Mouse (Mus musculus): ENCODE measurements around the gene Slc27a1. TPM values are rescaled to one million over a fixed set of nuclear protein-coding genes. Genes with fewer than 3 reads are reported as not detected.
A peak's percentile ranks its signal among the peaks of the same experiment; 100 is the strongest.

Slc27a1 gene
- polyA plus RNA-seq, 1 experiment from 2014 or later: 50.5 TPM

DNA sequence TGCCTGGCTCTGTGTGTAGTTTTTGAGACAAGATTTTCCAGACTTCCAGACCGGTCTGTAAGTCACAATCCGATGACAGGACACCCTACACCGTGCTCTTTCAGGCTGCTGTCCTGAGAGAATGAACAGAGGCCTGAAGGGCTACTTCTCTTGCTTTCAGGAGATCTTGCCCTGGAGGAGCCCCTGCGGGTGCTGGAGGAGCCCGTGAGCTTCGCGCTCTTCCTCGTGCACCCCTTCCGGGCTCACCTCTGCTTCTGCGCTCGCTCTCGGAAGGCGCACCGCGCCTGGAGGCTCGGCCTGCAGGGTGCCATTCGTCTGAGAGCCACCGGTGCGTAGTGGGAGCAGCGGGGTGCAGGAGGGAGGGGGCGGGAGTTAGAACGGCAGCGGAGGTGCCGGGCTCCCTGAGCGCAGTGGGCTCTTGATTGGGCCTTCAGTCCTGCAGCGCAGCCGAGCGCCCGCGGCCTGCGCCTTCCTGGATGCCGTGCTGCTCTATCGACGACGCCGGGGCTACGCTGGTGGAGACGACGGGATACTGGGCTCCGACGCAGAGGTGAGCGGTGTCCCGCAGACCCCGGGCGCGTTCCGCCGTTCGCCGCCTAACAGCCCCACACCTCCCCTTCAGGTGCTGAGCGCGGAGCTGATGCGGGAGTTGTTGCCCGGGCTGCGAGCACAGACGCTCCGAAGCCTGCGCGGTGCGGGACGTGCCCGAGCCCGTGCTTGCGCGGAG lies 33.4 kb downstream of the Slc27a1 start:
- Histone ChIP-seq H3K27me3 (ENCODE audit: insufficient read depth, low read length) (peaks cover 8% of the 10 kb centered on the region; the same call in 1 of the 2 replicates), H3K9ac (ENCODE audit: low read depth, low read length) (peak overlapping the region; percentile 32; the same call in 1 of the 2 replicates), H3K4me2 (ENCODE audit: low read length) (peak overlapping the region; percentile 57), H3K4me3 (replicated peaks; ENCODE audit: low read depth, low read length) (peak overlapping the region; percentile 26), H3K27ac (no peak overlapping the region), H3K4me1 (replicated peaks; ENCODE audit: insufficient read depth, low read length) (peaks cover 16% of the 10 kb centered on the region), H3K9me3 (replicated peaks; ENCODE audit: low read length) (no peaks in the 10 kb centered on the region), H3K36me3 (ENCODE audit: insufficient read depth, low read length) (no peaks in the 10 kb centered on the region)
- TF ChIP-seq CTCF (IDR thresholded peaks at IDR 0.05; ENCODE audit: low read depth): no peak
- peak; percentile 3; the same call in 1 of the 2 replicates for ATAC-seq (replicated peaks; ENCODE audit: low FRiP score, low read depth)
- 3% methylated on average over 65 of the region's 65 CpGs for WGBS
- DNase-seq (ENCODE audit: low spot score): no peak

DNA sequence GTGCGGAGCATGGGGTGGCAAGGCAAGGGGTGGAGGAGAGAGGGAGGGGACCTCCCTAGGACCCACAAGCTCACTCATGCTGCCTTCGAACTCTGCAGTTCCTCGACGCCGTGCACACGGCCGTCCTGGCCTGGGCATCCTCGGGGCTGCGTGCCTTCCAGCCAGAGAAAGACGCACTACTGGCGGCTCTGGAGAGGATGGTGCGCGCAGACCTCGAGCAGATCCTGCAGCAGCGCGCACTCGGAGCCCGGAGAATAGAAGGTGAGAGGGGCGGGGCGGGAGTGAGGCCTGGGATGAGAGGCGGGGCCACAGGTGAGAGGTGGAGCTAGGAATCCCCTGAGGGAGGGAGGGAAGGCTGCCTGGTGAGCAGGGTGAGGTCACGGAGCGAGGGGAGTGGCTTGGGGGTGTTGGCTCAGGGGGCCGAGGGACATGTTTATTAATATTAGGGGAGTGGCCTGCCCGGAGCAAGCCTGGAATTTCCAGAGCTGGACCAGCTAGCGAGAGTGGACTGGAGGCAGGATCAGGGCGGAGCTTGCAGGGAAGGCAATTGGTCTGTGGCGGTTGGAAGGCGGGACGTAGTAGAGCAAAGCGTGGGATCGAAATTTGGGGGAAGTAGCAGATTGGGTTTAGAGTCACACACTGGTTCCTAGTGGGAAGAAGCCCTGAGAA lies 34.1 kb downstream of the Slc27a1 start:
- Histone ChIP-seq H3K27ac (no peak overlapping the region), H3K27me3 (ENCODE audit: insufficient read depth, low read length) (peaks cover 8% of the 10 kb centered on the region; the same call in 1 of the 2 replicates), H3K4me3 (replicated peaks; ENCODE audit: low read depth, low read length) (peak overlapping the region; percentile 26), H3K4me1 (replicated peaks; ENCODE audit: insufficient read depth, low read length) (peaks cover 16% of the 10 kb centered on the region), H3K4me2 (ENCODE audit: low read length) (peak overlapping the region; percentile 57), H3K9ac (ENCODE audit: low read depth, low read length) (peak overlapping the region; percentile 32; the same call in 1 of the 2 replicates), H3K36me3 (ENCODE audit: insufficient read depth, low read length) (no peaks in the 10 kb centered on the region), H3K9me3 (replicated peaks; ENCODE audit: low read length) (no peaks in the 10 kb centered on the region)
- peak; percentile 89 for DNase-seq (ENCODE audit: low spot score)
- no peak for TF ChIP-seq CTCF (IDR thresholded peaks at IDR 0.05; ENCODE audit: low read depth)
- WGBS: under 1% methylated on average over 32 of the region's 32 CpGs
- ATAC-seq (replicated peaks; ENCODE audit: low FRiP score, low read depth): peak; percentile 88

DNA sequence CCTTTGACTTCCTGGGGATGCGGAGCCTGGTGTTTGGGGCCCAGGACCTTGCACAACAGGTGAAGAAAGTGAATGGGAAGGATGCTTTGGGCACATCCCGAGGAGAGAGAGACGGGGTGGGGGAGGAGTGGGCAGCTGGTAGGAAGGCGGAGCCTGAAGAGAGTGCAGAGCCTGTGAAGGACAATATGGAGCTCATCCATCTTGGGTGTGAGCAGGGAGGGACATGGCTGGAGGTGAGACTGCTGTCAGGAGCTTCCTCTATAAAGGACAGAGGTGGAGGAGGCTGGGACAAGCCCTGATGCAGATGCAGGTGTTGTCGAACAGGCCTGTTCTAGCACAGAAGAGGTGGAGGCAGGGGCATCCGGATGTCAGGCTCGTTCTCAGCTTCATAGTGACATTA lies 35.3 kb downstream of the Slc27a1 start:
- ATAC-seq (replicated peaks; ENCODE audit: low FRiP score, low read depth): no peak
- DNase-seq (ENCODE audit: low spot score): no peak
- Histone ChIP-seq H3K27ac (no peak overlapping the region), H3K27me3 (ENCODE audit: insufficient read depth, low read length) (peaks cover 8% of the 10 kb centered on the region; the same call in 1 of the 2 replicates), H3K4me2 (ENCODE audit: low read length) (no peak overlapping the region), H3K36me3 (ENCODE audit: insufficient read depth, low read length) (no peaks in the 10 kb centered on the region), H3K9ac (ENCODE audit: low read depth, low read length) (no peak overlapping the region), H3K4me1 (replicated peaks; ENCODE audit: insufficient read depth, low read length) (peaks cover 16% of the 10 kb centered on the region), H3K4me3 (replicated peaks; ENCODE audit: low read depth, low read length) (no peak overlapping the region), H3K9me3 (replicated peaks; ENCODE audit: low read length) (no peaks in the 10 kb centered on the region)
- 58% methylated on average over 7 of the region's 7 CpGs for WGBS
- no peak for TF ChIP-seq CTCF (IDR thresholded peaks at IDR 0.05; ENCODE audit: low read depth)

DNA sequence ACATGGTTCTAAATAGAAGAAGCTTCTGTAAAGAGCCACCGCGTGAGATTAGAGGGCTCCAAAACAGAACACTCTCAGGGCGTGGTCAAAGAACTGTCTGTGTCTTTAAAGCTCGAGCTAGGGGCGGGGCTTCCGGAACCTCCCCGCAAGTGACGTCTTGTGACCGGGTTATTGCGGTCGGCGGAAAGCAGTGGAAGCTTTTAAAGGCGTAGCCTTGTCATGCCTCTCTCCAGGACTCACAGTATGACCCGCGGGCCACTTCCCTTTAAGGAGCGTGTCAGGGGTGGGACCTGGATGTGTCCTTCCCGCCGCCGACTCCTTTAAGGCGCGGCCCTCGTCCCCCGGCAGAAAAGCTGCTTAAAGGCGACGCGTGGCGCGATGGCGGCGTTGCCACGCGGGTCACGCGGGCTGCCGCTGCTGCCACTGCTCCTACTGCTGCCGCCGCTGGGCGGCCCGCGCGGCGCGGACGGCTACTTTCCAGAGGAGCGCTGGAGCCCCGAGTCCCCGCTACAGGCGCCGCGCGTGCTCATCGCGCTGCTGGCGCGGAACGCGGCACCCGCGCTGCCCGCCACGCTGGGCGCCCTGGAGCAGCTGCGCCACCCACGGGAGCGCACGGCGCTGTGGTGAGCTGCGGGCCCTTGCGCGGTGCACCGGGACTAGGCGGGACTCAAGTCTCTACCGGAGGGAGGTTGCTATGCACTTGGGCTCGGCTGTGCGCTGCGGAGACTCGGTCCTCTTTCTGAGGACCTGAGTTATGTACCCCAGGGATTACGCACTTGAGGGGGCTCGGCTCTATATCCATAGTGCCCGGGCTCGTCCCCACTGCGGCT lies 42.4 kb downstream of the Slc27a1 start, which contains the start of gene Colgalt1:
Gene Colgalt1, plus strand, starts transcription at position 177 of the 830 bp plus-strand sequence.
- Histone ChIP-seq H3K4me3 (replicated peaks; ENCODE audit: low read depth, low read length) (peak within 1 kb of the TSS; percentile 85), H3K4me2 (ENCODE audit: low read length) (peak within 1 kb of the TSS; percentile 87), H3K27ac (peak within 1 kb of the TSS; percentile 77), H3K36me3 (ENCODE audit: insufficient read depth, low read length) (peaks cover 11% of the 10 kb centered on the region; the same call in 1 of the 2 replicates), H3K9ac (ENCODE audit: low read depth, low read length) (peak within 1 kb of the TSS; percentile 88), H3K27me3 (ENCODE audit: insufficient read depth, low read length) (no peaks in the 10 kb centered on the region), H3K9me3 (replicated peaks; ENCODE audit: low read length) (no peaks in the 10 kb centered on the region), H3K4me1 (replicated peaks; ENCODE audit: insufficient read depth, low read length) (peaks cover 8% of the 10 kb centered on the region; the same call in 1 of the 2 replicates)
- peak; percentile 99 for DNase-seq (ENCODE audit: low spot score)
- no peak for TF ChIP-seq CTCF (IDR thresholded peaks at IDR 0.05; ENCODE audit: low read depth)
- ATAC-seq (replicated peaks; ENCODE audit: low FRiP score, low read depth): peak; percentile 100
- WGBS: under 1% methylated on average over 82 of the region's 82 CpGs

DNA sequence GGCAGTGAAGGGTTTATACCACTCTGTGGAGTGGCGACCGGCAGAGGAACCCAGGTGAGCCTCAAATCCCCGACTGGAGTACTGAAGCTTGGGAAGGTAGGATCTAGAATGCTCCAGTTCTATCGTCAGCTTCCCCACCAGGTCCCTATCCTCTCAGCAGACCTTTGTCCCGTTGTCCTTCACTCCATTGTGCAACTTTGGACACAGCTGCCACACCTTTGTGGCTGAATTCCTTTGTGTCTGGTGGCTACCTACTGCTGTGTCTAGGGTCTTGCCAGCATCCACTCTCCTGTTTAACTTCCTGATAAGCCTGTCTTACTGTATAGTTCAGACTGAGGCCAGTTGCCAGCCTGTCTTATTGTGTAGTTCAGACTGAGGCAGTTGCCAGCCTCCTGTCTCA lies 43.5 kb downstream of the Slc27a1 start:
- H3K9me3 ChIP-seq (replicated peaks; ENCODE audit: low read length): no peaks in the 10 kb centered on the region
- H3K27me3 ChIP-seq (ENCODE audit: insufficient read depth, low read length): no peaks in the 10 kb centered on the region
- DNase-seq (ENCODE audit: low spot score) (no peak), ATAC-seq (replicated peaks; ENCODE audit: low FRiP score, low read depth) (no peak)
- WGBS: 41% methylated on average over 5 of the region's 5 CpGs
- H3K4me1 ChIP-seq (replicated peaks; ENCODE audit: insufficient read depth, low read length): peaks cover 8% of the 10 kb centered on the region; the same call in 1 of the 2 replicates
- H3K9ac ChIP-seq (ENCODE audit: low read depth, low read length): peak overlapping the region; percentile 88; the same call in 1 of the 2 replicates
- H3K27ac ChIP-seq: no peak overlapping the region
- peak overlapping the region; percentile 87 for H3K4me2 ChIP-seq (ENCODE audit: low read length)
- peaks cover 17% of the 10 kb centered on the region for H3K36me3 ChIP-seq (ENCODE audit: insufficient read depth, low read length)
- TF ChIP-seq CTCF (IDR thresholded peaks at IDR 0.05; ENCODE audit: low read depth): no peak
- peak overlapping the region; percentile 85 for H3K4me3 ChIP-seq (replicated peaks; ENCODE audit: low read depth, low read length)

DNA sequence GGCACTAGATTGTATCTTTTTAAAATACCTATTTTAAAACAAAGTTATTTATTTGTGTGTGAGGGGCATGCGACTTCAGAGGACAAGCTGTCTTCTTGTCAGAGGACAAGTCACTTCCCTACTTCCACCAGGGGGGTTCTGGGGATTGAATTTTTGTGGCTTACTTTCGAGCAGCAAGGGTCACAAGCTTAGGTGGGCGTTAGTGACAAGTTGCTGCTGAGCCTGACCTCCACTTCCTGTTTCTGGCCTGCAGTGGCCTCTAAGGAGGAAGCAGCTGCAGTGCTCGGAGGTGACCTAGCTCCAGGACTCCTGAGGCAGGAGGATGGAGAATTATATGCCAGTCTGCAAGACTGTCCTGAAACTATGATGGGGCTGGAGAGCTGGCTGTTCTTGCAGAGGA lies 44.7 kb downstream of the Slc27a1 start:
- H3K9ac ChIP-seq (ENCODE audit: low read depth, low read length): no peak overlapping the region
- DNase-seq (ENCODE audit: low spot score) (no peak), ATAC-seq (replicated peaks; ENCODE audit: low FRiP score, low read depth) (no peak)
- WGBS: 34% methylated on average over 4 of the region's 4 CpGs
- H3K4me3 ChIP-seq (replicated peaks; ENCODE audit: low read depth, low read length): no peak overlapping the region
- TF ChIP-seq CTCF (IDR thresholded peaks at IDR 0.05; ENCODE audit: low read depth): no peak
- peaks cover 8% of the 10 kb centered on the region; the same call in 1 of the 2 replicates for H3K4me1 ChIP-seq (replicated peaks; ENCODE audit: insufficient read depth, low read length)
- peaks cover 30% of the 10 kb centered on the region for H3K36me3 ChIP-seq (ENCODE audit: insufficient read depth, low read length)
- H3K9me3 ChIP-seq (replicated peaks; ENCODE audit: low read length): no peaks in the 10 kb centered on the region
- H3K27me3 ChIP-seq (ENCODE audit: insufficient read depth, low read length): no peaks in the 10 kb centered on the region
- H3K27ac ChIP-seq: no peak overlapping the region
- no peak overlapping the region for H3K4me2 ChIP-seq (ENCODE audit: low read length)
